Mouse (Mus musculus) myocyte (in vitro differentiated cells): Measurements from ENCODE around the gene Coro1c. TPM values are rescaled to one million over a fixed set of nuclear protein-coding genes. Genes with fewer than 3 reads are reported as not detected.
A peak's percentile ranks its signal among the peaks of the same experiment; 100 is the strongest.

ENCODE experiments used
- H3K27me3 ChIP-seq: one replicate; pipeline ENCODE4 v1.6.1; 2011; ENCODE audit not compliant: control insufficient read depth, insufficient read depth, insufficient read length
- H3K36me3 ChIP-seq: one replicate; pipeline ENCODE4 v1.6.1; 2011; ENCODE audit not compliant: control insufficient read depth, insufficient read depth
- H3K4me2 ChIP-seq: one replicate; pipeline ENCODE4 v1.6.1; 2011; ENCODE audit warnings: low read depth, control low read depth
- H3K4me3 ChIP-seq: one replicate; pipeline ENCODE4 v1.5.1; 2011; ENCODE audit warnings: mild to moderate bottlenecking, control low read depth, moderate library complexity
- H3K79me2 ChIP-seq: one replicate; pipeline ENCODE4 v1.6.1; 2011; ENCODE audit not compliant: control insufficient read depth, insufficient read depth
- H3ac ChIP-seq: one replicate; pipeline ENCODE4 v1.6.1; 2011; ENCODE audit not compliant: control insufficient read depth, insufficient read length
- CEBPB ChIP-seq: IDR thresholded peaks from 2 replicates; pipeline ENCODE4 v1.6.1; 2011; ENCODE audit warnings: mild to moderate bottlenecking, moderate library complexity; ENCODE audit not compliant: poor library complexity, insufficient read depth, severe bottlenecking
- E2F4 ChIP-seq: IDR thresholded peaks from one replicate; pipeline ENCODE4 v1.6.1; 2011; ENCODE audit warnings: mild to moderate bottlenecking, control low read depth, moderate library complexity; ENCODE audit not compliant: insufficient read depth
- MAX ChIP-seq: IDR thresholded peaks from one replicate; pipeline ENCODE4 v1.6.1; 2011; ENCODE audit warnings: low read depth, mild to moderate bottlenecking, control low read depth
- MYOD1 ChIP-seq, 3 experiments: IDR thresholded peaks; one replicate each; pipeline ENCODE4 v1.6.1; 2011; ENCODE audit warnings: control low read depth in 2 of 3, low read depth in 2 of 3, mild to moderate bottlenecking in 2 of 3, moderate library complexity in 1 of 3; ENCODE audit not compliant: insufficient read length in 2 of 3, control insufficient read depth in 1 of 3
- MYOG ChIP-seq, 3 experiments: IDR thresholded peaks; one replicate each; pipeline ENCODE4 v1.6.1; 2011; ENCODE audit warnings: control low read depth in 2 of 3, low read depth in 2 of 3, mild to moderate bottlenecking in 2 of 3; ENCODE audit not compliant: insufficient read length in 2 of 3, control insufficient read depth in 1 of 3, insufficient read depth in 1 of 3
- POLR2A ChIP-seq: IDR thresholded peaks from one replicate; pipeline ENCODE4 v1.6.1; 2011; ENCODE audit warnings: low read depth, mild to moderate bottlenecking, control low read depth, moderate library complexity; ENCODE audit not compliant: insufficient read length
- POLR2AphosphoS2 ChIP-seq: IDR thresholded peaks from one replicate; pipeline ENCODE4 v1.6.1; 2011; ENCODE audit warnings: low read depth, control low read depth; ENCODE audit not compliant: insufficient read length
- REST ChIP-seq: IDR thresholded peaks from one replicate; pipeline ENCODE4 v1.6.1; 2011; ENCODE audit warnings: mild to moderate bottlenecking, control low read depth, moderate library complexity; ENCODE audit not compliant: insufficient read depth, insufficient read length
- SRF ChIP-seq: IDR thresholded peaks from one replicate; pipeline ENCODE4 v1.6.1; 2011; ENCODE audit warnings: low read depth; ENCODE audit not compliant: control insufficient read depth, insufficient read length
- TCF12 ChIP-seq: IDR thresholded peaks from one replicate; pipeline ENCODE4 v1.6.1; 2011; ENCODE audit warnings: mild to moderate bottlenecking, control low read depth; ENCODE audit not compliant: poor library complexity, insufficient read depth, severe bottlenecking
- TCF3 ChIP-seq: IDR thresholded peaks from one replicate; pipeline ENCODE4 v1.6.1; 2011; ENCODE audit warnings: low read depth, control low read depth; ENCODE audit not compliant: insufficient read length
- USF1 ChIP-seq: IDR thresholded peaks from one replicate; pipeline ENCODE4 v1.6.1; 2011; ENCODE audit warnings: low read depth, mild to moderate bottlenecking, control low read depth, moderate library complexity
- polyA plus RNA-seq: library from polyadenylated mRNA; unstranded; fragments of >200 nt; fragmentation: generic; extraction: Trizol; gene quantifications from one replicate; pipeline ENCODE4 v1.2.1, GENCODE M21; 2012; ENCODE audit warnings: missing spikeins

Coro1c gene
- polyA plus RNA-seq: 58.9 TPM

DNA sequence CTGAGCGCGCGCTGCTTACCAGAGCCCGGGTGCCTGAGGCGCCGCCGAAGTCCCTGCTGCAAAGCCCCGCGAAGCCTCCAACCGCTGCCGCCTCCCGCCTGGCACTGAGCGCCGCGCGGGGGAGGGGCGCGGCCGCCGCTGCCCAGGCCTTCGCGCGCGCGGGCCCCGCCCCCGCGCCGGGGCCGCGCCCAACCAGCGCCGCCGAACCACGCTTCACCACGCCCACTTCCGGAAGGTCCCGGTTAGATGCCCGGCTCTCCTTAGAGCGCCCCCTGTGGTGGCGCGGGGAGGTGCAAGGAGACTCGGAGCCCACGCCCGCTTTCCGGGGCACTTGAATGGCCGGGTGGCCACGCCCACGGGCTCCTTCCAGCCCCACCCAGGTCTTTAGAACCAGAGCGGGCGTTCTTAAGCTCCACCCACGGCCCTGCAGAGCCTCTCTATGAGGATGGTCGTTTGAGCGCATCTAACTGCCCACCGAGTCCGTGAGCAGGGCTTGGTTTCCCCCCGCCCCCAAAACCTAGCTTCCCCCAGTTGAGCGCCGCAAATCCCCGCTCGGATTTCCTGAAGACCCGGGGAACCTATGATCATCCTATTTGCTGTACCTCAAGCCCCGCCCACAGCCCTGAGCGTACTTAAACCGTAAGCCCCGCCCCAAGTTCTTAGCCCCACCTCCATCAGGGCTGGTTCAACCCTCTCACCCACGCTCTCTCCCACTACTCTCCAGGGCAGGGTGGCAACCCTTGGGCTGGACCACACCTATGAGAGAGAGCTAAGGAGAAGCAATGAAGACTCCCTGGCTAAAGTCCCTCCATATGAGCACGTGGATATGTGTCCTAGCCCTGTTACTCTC lies at the start of gene Coro1c:
Gene Coro1c (minus strand): TSS at position 167 of the 850 bp plus-strand sequence.
- H3K27me3 ChIP-seq: no peaks in the 10 kb centered on the region
- TF ChIP-seq REST (no peak), E2F4 (no peak), POLR2AphosphoS2 (peak; percentile 84), MYOD1 (IDR thresholded peaks at IDR 0.05; ENCODE audit: control insufficient read depth in 1 of 3, insufficient read length in 2 of 3, low read depth in 2 of 3) (peak in 1 of 3 experiments; percentile 9), POLR2A (peak; percentile 77), CEBPB (no peak), TCF3 (no peak), MYOG (IDR thresholded peaks at IDR 0.05; ENCODE audit: control insufficient read depth in 1 of 3, insufficient read depth in 1 of 3, insufficient read length in 2 of 3, low read depth in 2 of 3) (no peak), MAX (no peak), USF1 (no peak), SRF (peak; percentile 13), TCF12 (no peak)
- peak within 1 kb of the TSS; percentile 87 for H3ac ChIP-seq
- H3K79me2 ChIP-seq: peaks cover 44% of the 10 kb centered on the region
- peak within 1 kb of the TSS; percentile 32 for H3K4me3 ChIP-seq
- peak within 1 kb of the TSS; percentile 89 for H3K4me2 ChIP-seq
- no peaks in the 10 kb centered on the region for H3K36me3 ChIP-seq

DNA sequence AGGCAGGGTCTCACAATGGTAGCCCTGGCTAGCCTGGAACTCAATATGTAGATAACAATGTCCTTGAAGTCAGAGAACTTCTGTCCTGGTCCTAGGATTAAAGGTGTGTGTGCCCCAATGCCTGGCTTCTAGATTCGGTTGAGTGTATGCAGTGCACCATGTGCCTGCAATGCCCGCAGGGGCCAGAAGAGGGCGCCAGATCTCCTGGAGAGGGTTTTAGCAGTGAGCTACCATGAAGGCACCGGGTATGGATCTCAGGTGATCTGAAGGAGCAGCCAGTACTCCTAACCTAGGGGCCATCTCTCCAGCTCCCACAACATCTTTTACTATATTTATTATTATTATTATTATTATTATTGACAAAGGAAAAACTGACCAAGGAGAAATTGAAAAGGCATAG lies 48.0 kb upstream of the Coro1c start:
- H3K27me3 ChIP-seq: no peaks in the 10 kb centered on the region
- H3K36me3 ChIP-seq: no peaks in the 10 kb centered on the region
- no peak overlapping the region for H3K4me2 ChIP-seq
- TF ChIP-seq MAX (no peak), TCF3 (no peak), REST (no peak), MYOD1 (IDR thresholded peaks at IDR 0.05; ENCODE audit: control insufficient read depth in 1 of 3, insufficient read length in 2 of 3, low read depth in 2 of 3) (no peak), MYOG (IDR thresholded peaks at IDR 0.05; ENCODE audit: control insufficient read depth in 1 of 3, insufficient read depth in 1 of 3, insufficient read length in 2 of 3, low read depth in 2 of 3) (no peak), USF1 (no peak), TCF12 (no peak)
- no peak overlapping the region for H3K4me3 ChIP-seq
- H3ac ChIP-seq: no peak overlapping the region
- no peaks in the 10 kb centered on the region for H3K79me2 ChIP-seq

DNA sequence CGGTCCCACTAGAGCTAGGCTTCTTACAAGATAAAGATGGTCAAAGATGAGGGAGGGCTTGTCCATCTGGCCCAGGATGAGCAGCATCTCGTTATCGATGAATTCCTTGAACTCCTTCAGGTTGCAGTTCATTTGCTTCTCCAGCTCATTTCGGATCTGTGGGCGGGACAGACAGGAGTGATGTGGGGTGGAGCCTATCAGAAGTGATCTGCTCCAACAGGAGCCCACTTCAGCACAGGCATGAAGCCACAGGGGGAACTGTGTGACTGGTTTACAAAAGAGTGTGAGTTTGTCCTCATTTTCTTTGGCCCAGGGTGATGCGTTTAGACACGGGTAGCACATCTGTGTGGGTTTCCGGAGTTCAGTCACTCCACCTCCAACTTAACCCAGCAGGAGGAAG lies 47.1 kb upstream of the Coro1c start:
- no peak overlapping the region for H3K4me3 ChIP-seq
- H3ac ChIP-seq: no peak overlapping the region
- TF ChIP-seq MYOD1 (IDR thresholded peaks at IDR 0.05; ENCODE audit: control insufficient read depth in 1 of 3, insufficient read length in 2 of 3, low read depth in 2 of 3) (no peak), REST (no peak), TCF12 (no peak), USF1 (no peak), E2F4 (no peak), POLR2AphosphoS2 (no peak), POLR2A (no peak), TCF3 (no peak), SRF (no peak), MYOG (IDR thresholded peaks at IDR 0.05; ENCODE audit: control insufficient read depth in 1 of 3, insufficient read depth in 1 of 3, insufficient read length in 2 of 3, low read depth in 2 of 3) (no peak), CEBPB (no peak), MAX (no peak)
- no peaks in the 10 kb centered on the region for H3K36me3 ChIP-seq
- no peak overlapping the region for H3K4me2 ChIP-seq
- H3K27me3 ChIP-seq: no peaks in the 10 kb centered on the region
- no peaks in the 10 kb centered on the region for H3K79me2 ChIP-seq

DNA sequence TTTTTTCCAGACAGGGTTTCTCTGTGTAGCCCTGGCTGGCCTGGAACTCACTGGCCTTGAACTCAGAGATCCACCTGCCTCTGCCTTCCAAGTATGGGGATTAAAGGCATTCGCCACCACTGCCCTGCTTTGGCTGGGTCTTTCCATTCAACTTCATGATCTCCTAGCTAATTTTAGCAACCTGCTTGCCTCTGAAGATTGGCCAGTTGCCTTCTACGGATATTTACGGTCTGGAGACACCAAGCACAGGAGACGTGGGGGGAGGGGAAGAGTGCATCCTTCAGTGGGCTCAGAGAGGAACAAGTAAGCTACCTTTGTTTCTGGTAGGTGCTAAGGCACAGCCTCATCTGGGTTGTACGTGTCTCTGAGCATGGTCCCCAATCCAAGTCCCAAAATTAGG lies 46.7 kb upstream of the Coro1c start:
- no peak overlapping the region for H3K4me2 ChIP-seq
- H3K36me3 ChIP-seq: no peaks in the 10 kb centered on the region
- no peak overlapping the region for H3ac ChIP-seq
- TF ChIP-seq E2F4: no peak
- TF ChIP-seq MAX: no peak
- TF ChIP-seq REST: no peak
- TF ChIP-seq TCF12: no peak
- TF ChIP-seq SRF: no peak
- H3K79me2 ChIP-seq: no peaks in the 10 kb centered on the region
- H3K4me3 ChIP-seq: no peak overlapping the region
- H3K27me3 ChIP-seq: no peaks in the 10 kb centered on the region

DNA sequence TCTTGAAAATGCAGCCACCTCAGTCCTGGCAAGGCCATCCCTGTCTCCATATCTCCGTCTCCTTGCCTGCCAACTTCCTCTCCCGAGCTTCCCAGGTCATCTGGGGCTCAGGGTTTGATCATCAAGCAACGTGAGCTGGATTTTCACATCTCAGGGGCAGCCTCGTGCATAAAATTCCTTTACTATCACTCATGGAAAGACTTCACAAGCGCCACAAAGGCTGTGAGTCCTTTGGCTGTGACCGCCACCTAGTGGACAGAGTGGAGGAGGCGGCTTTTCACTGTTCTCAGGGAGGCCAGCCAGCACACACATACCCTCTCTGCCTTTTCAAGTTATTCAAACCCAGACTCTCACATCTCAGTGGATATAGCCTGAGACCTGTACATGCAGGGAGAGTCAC lies 45.9 kb upstream of the Coro1c start:
- H3K36me3 ChIP-seq: no peaks in the 10 kb centered on the region
- H3K4me2 ChIP-seq: peak overlapping the region; percentile 56
- H3K27me3 ChIP-seq: no peaks in the 10 kb centered on the region
- no peak overlapping the region for H3K4me3 ChIP-seq
- no peaks in the 10 kb centered on the region for H3K79me2 ChIP-seq
- no peak for TF ChIP-seq POLR2AphosphoS2
- TF ChIP-seq SRF: no peak
- no peak for TF ChIP-seq MYOG (IDR thresholded peaks at IDR 0.05; ENCODE audit: control insufficient read depth in 1 of 3, insufficient read depth in 1 of 3, insufficient read length in 2 of 3, low read depth in 2 of 3)
- TF ChIP-seq POLR2A: no peak
- no peak for TF ChIP-seq REST
- TF ChIP-seq MYOD1 (IDR thresholded peaks at IDR 0.05; ENCODE audit: control insufficient read depth in 1 of 3, insufficient read length in 2 of 3, low read depth in 2 of 3): no peak
- no peak for TF ChIP-seq TCF12
- TF ChIP-seq CEBPB: no peak
- no peak for TF ChIP-seq MAX
- no peak for TF ChIP-seq TCF3
- TF ChIP-seq USF1: no peak
- TF ChIP-seq E2F4: no peak
- no peak overlapping the region for H3ac ChIP-seq
